Comparison of ENCODE assay signal across 10 mouse cellular contexts in the genomic region with DNA sequence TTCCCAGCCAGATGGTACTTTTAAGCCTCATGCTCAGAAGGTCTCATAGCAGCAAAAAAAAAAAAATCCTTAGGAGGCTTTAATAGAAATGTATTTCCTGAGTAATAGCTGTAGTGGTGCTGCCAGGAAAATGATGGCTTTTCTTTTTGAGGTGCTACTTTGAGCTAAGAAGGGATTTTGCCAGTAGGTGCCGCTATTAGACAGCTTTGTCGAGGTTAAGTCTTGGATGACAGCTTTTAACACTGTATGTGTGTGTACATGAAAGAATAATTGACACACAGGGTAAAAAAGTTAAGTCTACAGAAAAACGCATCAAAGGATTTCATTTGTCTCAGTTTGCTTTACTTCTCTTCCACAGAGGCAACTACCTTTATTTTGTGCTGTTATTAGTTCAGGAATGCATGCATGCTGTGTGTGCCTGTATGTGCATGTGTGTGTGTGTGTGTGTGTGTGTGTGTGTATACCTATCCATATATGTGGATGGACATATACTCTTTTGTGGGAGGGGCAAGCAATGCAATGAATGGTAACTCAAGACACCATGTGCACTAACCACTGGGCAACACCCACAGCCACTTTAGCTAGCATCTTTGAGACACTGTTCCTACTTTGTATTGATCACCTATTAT. TPM values are rescaled to one million over a fixed set of nuclear protein-coding genes. Genes with fewer than 3 reads are reported as not detected.
DNase-seq lines count a peak whose midpoint lies in the region; ATAC-seq lines count a peak whose summit lies in the region.
"Had no signal": no experiment of that assay in that cellular context is flagged by ENCODE, and none has a peak within 500 bp of the region (broad histone marks: within the 10 kb centered on the region; RNA-seq: fewer than 3 reads in every experiment).

No protein-coding gene starts in this region.

- H3K4me1 ChIP-seq in forebrain, embryonic 15.5 days: no peaks in the 10 kb centered on the region

- peak; percentile 80 for ATAC-seq in forebrain, embryonic 15.5 days (replicated peaks)
- no peak for ATAC-seq in activated CD4-positive, CD25-positive, alpha-beta regulatory T cell, adult 4 months

- WGBS in forebrain, embryonic 15.5 days: 27% methylated on average over 3 of the region's 3 CpGs

- no peak overlapping the region for H3K4me3 ChIP-seq in forebrain, embryonic 15.5 days

- no peak overlapping the region for H3K27ac ChIP-seq in forebrain, embryonic 15.5 days (replicated peaks)

- DNase-seq in gastrocnemius, postnatal 10 days: peak; percentile 4
- DNase-seq in gastrocnemius, adult 8-10 months (ENCODE audit: low spot score in 2 of 2): no peak
- DNase-seq in 3T3-L1 (ENCODE audit: low read depth, low spot score): peak; percentile 79
- DNase-seq in adrenal gland, postnatal 14 days: peak; percentile 28
- DNase-seq in left cerebral cortex, adult 18-20 months (ENCODE audit: low spot score in 2 of 2): peak; percentile 5 to 46
- peak; percentile 74 for DNase-seq in retina, embryonic 14.5 days (ENCODE audit: low spot score)

- H3K9ac ChIP-seq in forebrain, embryonic 15.5 days (replicated peaks): no peak overlapping the region

- H3K27me3 ChIP-seq in forebrain, embryonic 15.5 days: no peaks in the 10 kb centered on the region

- H3K4me2 ChIP-seq in forebrain, embryonic 15.5 days (replicated peaks): no peak overlapping the region

- H3K9me3 ChIP-seq in forebrain, embryonic 15.5 days: no peaks in the 10 kb centered on the region

- H3K36me3 ChIP-seq in forebrain, embryonic 15.5 days: no peaks in the 10 kb centered on the region

RNA-seq across cellular contexts. Expression of a gene that starts 14.5 kb away (rescaled TPM):
- not detected for total RNA-seq in gastrocnemius, postnatal 10 days (2021)
- total RNA-seq in gastrocnemius, adult 8-10 months (2022): under 1 TPM in 1 of 4 experiments, not detected in 3; 0.94 TPM
- total RNA-seq in adrenal gland, postnatal 14 days (2021): 0.82 TPM in 1 of 2 replicates, not detected in the other
- 0.53 TPM in 1 of 2 replicates, not detected in the other for polyA plus RNA-seq in forebrain, embryonic 15.5 days (2015; fragmentation: Nextera tagmentation; extraction: Ambion mirVana)
- total RNA-seq in left cerebral cortex, adult 18-20 months (2021): not detected
- polyA plus RNA-seq in activated CD4-positive, CD25-positive, alpha-beta regulatory T cell, adult 4 months (2017; shearing (Covaris generic)): 1 to 10 TPM in 1 of 2 experiments, not detected in 1; 1.2 TPM
- total RNA-seq: adrenal gland, adult 18-20 months; layer of hippocampus, postnatal 25 days had no signal

RNA-seq across cellular contexts. Expression of a gene that starts 48.9 kb away (rescaled TPM):
- 10 to 100 TPM; 12.9 to 14.3 TPM for total RNA-seq in gastrocnemius, postnatal 10 days (2021)
- 1 to 10 TPM; 2.5 to 8.2 (median 5.4) TPM for total RNA-seq in gastrocnemius, adult 8-10 months (2022)
- 63.2 and 65.5 TPM in 2 replicates for total RNA-seq in adrenal gland, postnatal 14 days (2021)
- polyA plus RNA-seq in forebrain, embryonic 15.5 days (2015; fragmentation: Nextera tagmentation; extraction: Ambion mirVana): 89.1 and 98.7 TPM in 2 replicates
- total RNA-seq in left cerebral cortex, adult 18-20 months (2021): 10 to 100 TPM; 67.9 to 71.6 TPM
- polyA plus RNA-seq in activated CD4-positive, CD25-positive, alpha-beta regulatory T cell, adult 4 months (2017; shearing (Covaris generic)): 100 to 1,000 TPM; 186 to 196 TPM

Comparison
In these comparisons a context has a peak if more than half of its experiments do, and no peak if none do; other contexts are left out.
1. DNase-seq: peak in gastrocnemius, postnatal 10 days (single experiment), 3T3-L1 (single experiment), adrenal gland, postnatal 14 days (single experiment), left cerebral cortex, adult 18-20 months (2 of 2) and retina, embryonic 14.5 days (single experiment); none in gastrocnemius, adult 8-10 months (0 of 2).